Mouse (Mus musculus): ENCODE data around the gene Chka.

The Chka gene

GRCm38 (mm10) chr19:3927989-3928388 lies 76.4 kb downstream of the Chka start:
- Histone ChIP-seq H3K4me3 (replicated peaks; ENCODE audit: low read length) (no peak overlapping the region), H3K4me1 (replicated peaks; ENCODE audit: low read depth, low read length) (peaks cover 53% of the 10 kb centered on the region), H3K36me3 (ENCODE audit: insufficient read depth, low read length) (no peaks in the 10 kb centered on the region), H3K9me3 (ENCODE audit: low read length) (no peaks in the 10 kb centered on the region), H3K27me3 (ENCODE audit: insufficient read depth, low read length) (0 out of 2 replicates have a peak, but pooled peaks cover 4% of the 10 kb centered on the region)
- TF ChIP-seq POU5F1 (IDR thresholded peaks at IDR 0.05; ENCODE audit: borderline replicate concordance, low read length): no peak

- H3K9me3 ChIP-seq (ENCODE audit: low read length): no peaks in the 10 kb centered on the region
- peak overlapping the region; percentile 71; the same call in 1 of the 2 replicates for H3K4me3 ChIP-seq (replicated peaks; ENCODE audit: low read length)
- no peak for TF ChIP-seq NANOG (IDR thresholded peaks at IDR 0.05; ENCODE audit: borderline replicate concordance, low read length)
- no peak for TF ChIP-seq POU5F1 (IDR thresholded peaks at IDR 0.05; ENCODE audit: borderline replicate concordance, low read length)
- no peak for TF ChIP-seq CTCF (conservative IDR thresholded peaks at IDR 0.05; ENCODE audit: low read length)
- H3K36me3 ChIP-seq (ENCODE audit: insufficient read depth, low read length): no peaks in the 10 kb centered on the region
- peaks cover 49% of the 10 kb centered on the region for H3K4me1 ChIP-seq (replicated peaks; ENCODE audit: low read depth, low read length)
- 0 out of 2 replicates have a peak, but pooled peaks cover 4% of the 10 kb centered on the region for H3K27me3 ChIP-seq (ENCODE audit: insufficient read depth, low read length)
These were observed 77.2 kb downstream of the Chka start for GRCm38 (mm10) chr19:3928779-3929178.

GRCm38 (mm10) chr19:3929211-3929941 lies 77.8 kb downstream of the Chka start, which contains the start of gene Aldh3b1:
Gene Aldh3b1 (minus strand): TSS chr19:3929808.
- Histone ChIP-seq H3K36me3 (ENCODE audit: insufficient read depth, low read length) (no peaks in the 10 kb centered on the region), H3K4me1 (replicated peaks; ENCODE audit: low read depth, low read length) (peaks cover 43% of the 10 kb centered on the region), H3K9me3 (ENCODE audit: low read length) (no peaks in the 10 kb centered on the region), H3K27me3 (ENCODE audit: insufficient read depth, low read length) (0 out of 2 replicates have a peak, but pooled peaks cover 6% of the 10 kb centered on the region), H3K4me3 (replicated peaks; ENCODE audit: low read length) (peak within 1 kb of the TSS; percentile 71)
- TF ChIP-seq NANOG (IDR thresholded peaks at IDR 0.05; ENCODE audit: borderline replicate concordance, low read length) (no peak), CTCF (conservative IDR thresholded peaks at IDR 0.05; ENCODE audit: low read length) (no peak), POU5F1 (IDR thresholded peaks at IDR 0.05; ENCODE audit: borderline replicate concordance, low read length) (no peak)

- no peak for TF ChIP-seq CTCF (conservative IDR thresholded peaks at IDR 0.05; ENCODE audit: low read length)
- no peak for TF ChIP-seq POU5F1 (IDR thresholded peaks at IDR 0.05; ENCODE audit: borderline replicate concordance, low read length)
- TF ChIP-seq NANOG (IDR thresholded peaks at IDR 0.05; ENCODE audit: borderline replicate concordance, low read length): no peak
- Histone ChIP-seq H3K4me1 (replicated peaks; ENCODE audit: low read depth, low read length) (peaks cover 44% of the 10 kb centered on the region), H3K27me3 (ENCODE audit: insufficient read depth, low read length) (peaks cover 14% of the 10 kb centered on the region), H3K4me3 (replicated peaks; ENCODE audit: low read length) (peak overlapping the region; percentile 71), H3K9me3 (ENCODE audit: low read length) (no peaks in the 10 kb centered on the region), H3K36me3 (ENCODE audit: insufficient read depth, low read length) (no peaks in the 10 kb centered on the region)
These were observed 78.9 kb downstream of the Chka start for GRCm38 (mm10) chr19:3930262-3931057.

GRCm38 (mm10) chr19:3931716-3932115 lies 80.1 kb downstream of the Chka start:
- H3K9me3 ChIP-seq (ENCODE audit: low read length): no peaks in the 10 kb centered on the region
- TF ChIP-seq CTCF (conservative IDR thresholded peaks at IDR 0.05; ENCODE audit: low read length) (no peak), POU5F1 (IDR thresholded peaks at IDR 0.05; ENCODE audit: borderline replicate concordance, low read length) (no peak), NANOG (IDR thresholded peaks at IDR 0.05; ENCODE audit: borderline replicate concordance, low read length) (no peak)
- H3K27me3 ChIP-seq (ENCODE audit: insufficient read depth, low read length): peaks cover 27% of the 10 kb centered on the region

GRCm38 (mm10) chr19:3935032-3935895 lies 83.7 kb downstream of the Chka start, which contains the start of gene Unc93b1:
Gene Unc93b1 (plus strand): TSS chr19:3935186.
- H3K4me3 ChIP-seq (replicated peaks; ENCODE audit: low read length): peak within 1 kb of the TSS; percentile 79
- no peaks in the 10 kb centered on the region for H3K9me3 ChIP-seq (ENCODE audit: low read length)
- H3K4me1 ChIP-seq (replicated peaks; ENCODE audit: low read depth, low read length): peaks cover 40% of the 10 kb centered on the region
- H3K27me3 ChIP-seq (ENCODE audit: insufficient read depth, low read length): peaks cover 35% of the 10 kb centered on the region
- TF ChIP-seq POU5F1 (IDR thresholded peaks at IDR 0.05; ENCODE audit: borderline replicate concordance, low read length) (no peak), NANOG (IDR thresholded peaks at IDR 0.05; ENCODE audit: borderline replicate concordance, low read length) (no peak), CTCF (conservative IDR thresholded peaks at IDR 0.05; ENCODE audit: low read length) (no peak)
- H3K36me3 ChIP-seq (ENCODE audit: insufficient read depth, low read length): no peaks in the 10 kb centered on the region

More at GRCm38 (mm10) chr19:3931716-3932115, 80.1 kb downstream of the Chka start:
- H3K4me1 ChIP-seq (replicated peaks; ENCODE audit: low read depth, low read length): peaks cover 56% of the 10 kb centered on the region
- no peaks in the 10 kb centered on the region for H3K36me3 ChIP-seq (ENCODE audit: insufficient read depth, low read length)
- no peak overlapping the region for H3K4me3 ChIP-seq (replicated peaks; ENCODE audit: low read length)

- peak overlapping the region; percentile 79 for H3K4me3 ChIP-seq (replicated peaks; ENCODE audit: low read length)
- H3K27me3 ChIP-seq (ENCODE audit: insufficient read depth, low read length): peaks cover 34% of the 10 kb centered on the region
- peaks cover 31% of the 10 kb centered on the region for H3K4me1 ChIP-seq (replicated peaks; ENCODE audit: low read depth, low read length)
- no peaks in the 10 kb centered on the region for H3K9me3 ChIP-seq (ENCODE audit: low read length)
- TF ChIP-seq CTCF (conservative IDR thresholded peaks at IDR 0.05; ENCODE audit: low read length) (no peak), POU5F1 (IDR thresholded peaks at IDR 0.05; ENCODE audit: borderline replicate concordance, low read length) (no peak), NANOG (IDR thresholded peaks at IDR 0.05; ENCODE audit: borderline replicate concordance, low read length) (no peak)
- no peaks in the 10 kb centered on the region for H3K36me3 ChIP-seq (ENCODE audit: insufficient read depth, low read length)
These were observed 84.6 kb downstream of the Chka start for GRCm38 (mm10) chr19:3935896-3936850.

Measured in E14TG2a.4 (cell line).